Mouse (Mus musculus): ENCODE results near the gene Shank2. TPM values are rescaled to one million over a fixed set of nuclear protein-coding genes. Genes with fewer than 3 reads are reported as not detected.
A peak's percentile ranks its signal among the peaks of the same experiment; 100 is the strongest.

The Shank2 gene
- polyA plus RNA-seq, 1 experiment: 2.0 TPM

GRCm38 (mm10) chr7:144208628-144209027 lies 206.9 kb downstream of the Shank2 start:
- TF ChIP-seq CTCF (IDR thresholded peaks at IDR 0.05; ENCODE audit: control insufficient read depth, insufficient read depth, low read length) (no peak), POLR2A (IDR thresholded peaks at IDR 0.05; ENCODE audit: borderline replicate concordance, control insufficient read depth, low read depth, low read length) (no peak)
- WGBS: 70% methylated on average over 1 of the region's 1 CpGs
- Histone ChIP-seq H3K27ac (ENCODE audit: control insufficient read depth, insufficient read depth, low read depth, low read length, poor library complexity) (no peak overlapping the region), H3K4me1 (ENCODE audit: control insufficient read depth, insufficient read depth, low read length) (no peaks in the 10 kb centered on the region), H3K4me3 (replicated peaks; ENCODE audit: control insufficient read depth, low read depth, low read length) (no peak overlapping the region)

DNA sequence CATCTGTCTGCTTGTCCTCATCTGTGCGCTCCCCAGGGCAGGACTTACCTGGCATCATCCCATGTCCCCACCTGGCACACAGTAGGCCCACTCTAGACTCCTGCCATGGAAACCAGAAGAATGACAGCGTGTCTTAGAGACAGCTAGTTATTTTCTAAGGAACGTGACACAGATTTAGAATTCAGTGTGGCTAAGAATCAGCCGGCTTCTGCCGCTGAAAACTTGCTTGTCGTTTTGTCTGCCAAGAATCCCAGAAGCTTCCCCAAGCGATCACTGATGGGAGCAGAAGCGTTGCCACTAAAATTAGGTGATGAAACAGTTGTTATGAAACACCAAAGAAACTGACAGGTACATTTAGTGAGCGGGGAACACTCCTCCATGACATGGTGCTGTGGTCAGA lies 208.8 kb downstream of the Shank2 start:
- 75% methylated on average over 9 of the region's 9 CpGs for WGBS
- H3K4me3 ChIP-seq (replicated peaks; ENCODE audit: control insufficient read depth, low read depth, low read length): no peak overlapping the region

DNA sequence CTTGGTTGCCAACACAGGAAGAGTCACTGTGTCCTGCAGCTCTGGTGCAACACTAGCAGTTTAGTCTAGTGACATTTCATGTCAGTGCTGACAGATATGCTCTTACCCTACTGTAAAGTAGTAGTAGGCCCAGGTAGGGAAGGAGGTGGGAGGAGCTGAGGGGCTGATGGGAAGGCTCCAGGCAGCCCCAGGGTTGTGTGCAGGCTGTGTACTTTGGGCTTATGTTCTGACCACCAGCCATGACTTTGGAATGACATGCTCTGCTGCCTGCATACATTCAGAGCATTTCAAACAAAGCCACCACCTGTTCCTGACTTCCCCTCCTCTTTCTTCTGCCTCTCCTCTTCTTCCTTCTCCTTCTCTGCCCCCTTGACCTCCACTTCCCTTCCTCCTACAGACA lies 211.0 kb downstream of the Shank2 start:
- no peak for TF ChIP-seq POLR2A (IDR thresholded peaks at IDR 0.05; ENCODE audit: borderline replicate concordance, control insufficient read depth, low read depth, low read length)
- TF ChIP-seq CTCF (IDR thresholded peaks at IDR 0.05; ENCODE audit: control insufficient read depth, insufficient read depth, low read length): no peak

More for the DNA sequence above, 208.8 kb downstream of the Shank2 start:
- TF ChIP-seq POLR2A (IDR thresholded peaks at IDR 0.05; ENCODE audit: borderline replicate concordance, control insufficient read depth, low read depth, low read length) (no peak), CTCF (IDR thresholded peaks at IDR 0.05; ENCODE audit: control insufficient read depth, insufficient read depth, low read length) (no peak)
- no peak overlapping the region for H3K27ac ChIP-seq (ENCODE audit: control insufficient read depth, insufficient read depth, low read depth, low read length, poor library complexity)
- no peaks in the 10 kb centered on the region for H3K4me1 ChIP-seq (ENCODE audit: control insufficient read depth, insufficient read depth, low read length)

DNA sequence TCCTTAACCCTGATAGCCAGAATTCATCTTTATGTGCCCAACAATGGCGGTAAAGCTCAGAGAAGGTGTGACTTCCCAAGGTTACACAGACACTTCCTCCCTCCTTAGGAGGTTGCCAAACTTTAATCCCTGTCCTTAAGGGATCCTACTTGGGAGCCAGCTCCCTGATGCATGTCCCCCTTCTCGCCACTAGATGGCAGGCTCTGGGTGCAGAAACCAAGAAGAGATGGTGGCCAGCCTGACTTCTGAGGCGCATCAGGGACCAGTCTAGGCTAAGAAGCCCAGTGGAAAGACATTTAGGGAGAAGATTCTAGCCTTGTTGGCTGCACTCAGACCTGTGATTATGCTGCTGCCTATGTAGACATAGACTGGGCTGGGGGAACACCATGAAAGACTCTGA lies 215.5 kb downstream of the Shank2 start:
- TF ChIP-seq CTCF (IDR thresholded peaks at IDR 0.05; ENCODE audit: control insufficient read depth, insufficient read depth, low read length) (peak; percentile 82), POLR2A (IDR thresholded peaks at IDR 0.05; ENCODE audit: borderline replicate concordance, control insufficient read depth, low read depth, low read length) (no peak)
- Histone ChIP-seq H3K4me3 (replicated peaks; ENCODE audit: control insufficient read depth, low read depth, low read length) (no peak overlapping the region), H3K4me1 (ENCODE audit: control insufficient read depth, insufficient read depth, low read length) (no peaks in the 10 kb centered on the region), H3K27ac (ENCODE audit: control insufficient read depth, insufficient read depth, low read depth, low read length, poor library complexity) (no peak overlapping the region)
- WGBS: 4% methylated on average over 3 of the region's 3 CpGs

More for the DNA sequence above, 211.0 kb downstream of the Shank2 start:
- Histone ChIP-seq H3K27ac (ENCODE audit: control insufficient read depth, insufficient read depth, low read depth, low read length, poor library complexity) (no peak overlapping the region), H3K4me1 (ENCODE audit: control insufficient read depth, insufficient read depth, low read length) (no peaks in the 10 kb centered on the region), H3K4me3 (replicated peaks; ENCODE audit: control insufficient read depth, low read depth, low read length) (no peak overlapping the region)

- no peak overlapping the region for H3K4me3 ChIP-seq (replicated peaks; ENCODE audit: control insufficient read depth, low read depth, low read length)
- no peak overlapping the region for H3K27ac ChIP-seq (ENCODE audit: control insufficient read depth, insufficient read depth, low read depth, low read length, poor library complexity)
- H3K4me1 ChIP-seq (ENCODE audit: control insufficient read depth, insufficient read depth, low read length): no peaks in the 10 kb centered on the region
- 77% methylated on average over 5 of the region's 5 CpGs for WGBS
- no peak for TF ChIP-seq CTCF (IDR thresholded peaks at IDR 0.05; ENCODE audit: control insufficient read depth, insufficient read depth, low read length)
- TF ChIP-seq POLR2A (IDR thresholded peaks at IDR 0.05; ENCODE audit: borderline replicate concordance, control insufficient read depth, low read depth, low read length): no peak
Observed at GRCm38 (mm10) chr7:144228683-144229082, 227.0 kb downstream of the Shank2 start.

DNA sequence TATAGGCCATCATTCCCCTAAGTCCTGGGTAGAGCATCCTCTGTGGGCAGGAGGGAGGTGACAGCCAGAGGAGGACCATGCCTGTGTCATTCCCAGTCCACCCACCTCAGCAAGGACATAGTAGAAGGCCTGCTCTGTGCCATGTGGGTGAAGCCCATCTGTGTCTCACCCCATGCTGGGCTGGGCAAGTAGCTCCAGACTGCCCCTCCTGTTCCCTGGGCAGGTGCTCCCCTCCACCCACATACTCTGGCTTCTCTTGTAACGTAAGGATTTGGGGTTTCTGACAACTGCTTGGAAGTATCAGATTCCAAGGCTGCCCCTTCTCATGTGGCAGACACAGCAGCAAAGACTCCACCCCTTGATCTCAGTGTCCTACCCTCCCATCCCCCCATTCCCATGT lies 227.7 kb downstream of the Shank2 start:
- H3K4me3 ChIP-seq (replicated peaks; ENCODE audit: control insufficient read depth, low read depth, low read length): no peak overlapping the region
- TF ChIP-seq POLR2A (IDR thresholded peaks at IDR 0.05; ENCODE audit: borderline replicate concordance, control insufficient read depth, low read depth, low read length) (no peak), CTCF (IDR thresholded peaks at IDR 0.05; ENCODE audit: control insufficient read depth, insufficient read depth, low read length) (no peak)
- H3K27ac ChIP-seq (ENCODE audit: control insufficient read depth, insufficient read depth, low read depth, low read length, poor library complexity): no peak overlapping the region
- 48% methylated on average over 1 of the region's 1 CpGs for WGBS
- no peaks in the 10 kb centered on the region for H3K4me1 ChIP-seq (ENCODE audit: control insufficient read depth, insufficient read depth, low read length)

GRCm38 (mm10) chr7:144232132-144232706 lies 230.5 kb downstream of the Shank2 start:
- TF ChIP-seq CTCF (IDR thresholded peaks at IDR 0.05; ENCODE audit: control insufficient read depth, insufficient read depth, low read length): no peak
- TF ChIP-seq POLR2A (IDR thresholded peaks at IDR 0.05; ENCODE audit: borderline replicate concordance, control insufficient read depth, low read depth, low read length): no peak
- Histone ChIP-seq H3K27ac (ENCODE audit: control insufficient read depth, insufficient read depth, low read depth, low read length, poor library complexity) (no peak overlapping the region), H3K4me3 (replicated peaks; ENCODE audit: control insufficient read depth, low read depth, low read length) (no peak overlapping the region), H3K4me1 (ENCODE audit: control insufficient read depth, insufficient read depth, low read length) (no peaks in the 10 kb centered on the region)
- WGBS: 60% methylated on average over 5 of the region's 5 CpGs

GRCm38 (mm10) chr7:144233479-144233878 lies 231.8 kb downstream of the Shank2 start:
- no peak overlapping the region for H3K4me3 ChIP-seq (replicated peaks; ENCODE audit: control insufficient read depth, low read depth, low read length)
- no peaks in the 10 kb centered on the region for H3K4me1 ChIP-seq (ENCODE audit: control insufficient read depth, insufficient read depth, low read length)
- 67% methylated on average over 8 of the region's 8 CpGs for WGBS
- TF ChIP-seq POLR2A (IDR thresholded peaks at IDR 0.05; ENCODE audit: borderline replicate concordance, control insufficient read depth, low read depth, low read length) (no peak), CTCF (IDR thresholded peaks at IDR 0.05; ENCODE audit: control insufficient read depth, insufficient read depth, low read length) (no peak)
- H3K27ac ChIP-seq (ENCODE audit: control insufficient read depth, insufficient read depth, low read depth, low read length, poor library complexity): no peak overlapping the region

GRCm38 (mm10) chr7:144234783-144235182 lies 233.1 kb downstream of the Shank2 start:
- no peak overlapping the region for H3K4me3 ChIP-seq (replicated peaks; ENCODE audit: control insufficient read depth, low read depth, low read length)
- TF ChIP-seq POLR2A (IDR thresholded peaks at IDR 0.05; ENCODE audit: borderline replicate concordance, control insufficient read depth, low read depth, low read length) (no peak), CTCF (IDR thresholded peaks at IDR 0.05; ENCODE audit: control insufficient read depth, insufficient read depth, low read length) (0 out of 2 replicates have a peak, but pooled peaks have one; percentile 27)
- H3K27ac ChIP-seq (ENCODE audit: control insufficient read depth, insufficient read depth, low read depth, low read length, poor library complexity): no peak overlapping the region
- WGBS: 62% methylated on average over 5 of the region's 5 CpGs
- no peaks in the 10 kb centered on the region for H3K4me1 ChIP-seq (ENCODE audit: control insufficient read depth, insufficient read depth, low read length)

Measured in bone marrow, adult 2 months (tissue).